Mouse (Mus musculus) spleen, postnatal 14 days (tissue): ENCODE measurements around the gene Gm5447.

ENCODE experiments used
- DNase-seq, 2 experiments: peaks; one replicate each; pipeline ENCODE4 v3.0.0; 2021 to 2022; ENCODE audit warnings: low spot score in 2 of 2

The Gm5447 gene

DNA sequence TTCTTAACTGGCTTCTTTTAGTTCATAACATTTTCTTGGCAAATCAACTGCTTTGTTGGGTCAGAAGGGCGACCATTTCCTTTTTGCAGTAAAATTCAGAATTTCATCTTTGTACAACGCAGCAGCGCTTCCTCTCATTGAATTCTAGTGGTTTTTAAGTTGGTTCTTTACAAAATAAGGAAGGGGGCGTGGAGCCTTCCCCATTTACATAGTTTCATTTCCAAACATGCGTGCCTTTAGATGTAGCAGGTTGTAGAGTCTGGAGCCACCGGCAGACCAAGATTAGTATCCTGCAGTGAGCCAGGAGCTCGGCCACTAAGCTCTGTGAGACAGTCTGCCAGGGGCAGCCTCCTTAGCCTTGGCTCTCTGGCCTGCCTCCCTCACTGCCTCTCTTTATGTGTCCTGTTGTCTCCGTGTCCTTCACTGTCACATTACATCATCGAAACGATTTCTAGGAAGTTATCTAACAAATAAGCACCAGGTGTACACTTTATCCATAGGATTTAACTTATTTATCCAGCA is 13.0 kb downstream of the Gm5447 start:
- no peak for DNase-seq

DNA sequence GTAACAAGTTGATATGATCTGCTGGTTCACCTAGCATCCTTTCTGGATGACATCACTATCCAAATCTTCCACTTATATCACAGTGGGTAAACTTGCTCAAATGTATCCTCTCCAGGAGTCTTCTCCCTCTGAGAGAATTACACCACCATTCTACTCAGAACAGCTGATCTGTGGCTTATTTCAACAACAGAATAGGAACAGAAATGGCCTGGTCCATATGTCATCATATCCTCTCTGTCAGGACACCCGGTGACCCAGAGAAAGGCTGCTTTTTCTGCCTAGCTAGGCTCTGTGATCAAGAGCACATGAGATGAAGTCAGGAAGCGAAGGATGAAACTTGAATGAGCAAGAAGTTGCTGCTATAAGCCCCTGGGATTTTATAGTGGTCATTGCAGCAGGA is 13.7 kb downstream of the Gm5447 start:
- no peak for DNase-seq

DNA sequence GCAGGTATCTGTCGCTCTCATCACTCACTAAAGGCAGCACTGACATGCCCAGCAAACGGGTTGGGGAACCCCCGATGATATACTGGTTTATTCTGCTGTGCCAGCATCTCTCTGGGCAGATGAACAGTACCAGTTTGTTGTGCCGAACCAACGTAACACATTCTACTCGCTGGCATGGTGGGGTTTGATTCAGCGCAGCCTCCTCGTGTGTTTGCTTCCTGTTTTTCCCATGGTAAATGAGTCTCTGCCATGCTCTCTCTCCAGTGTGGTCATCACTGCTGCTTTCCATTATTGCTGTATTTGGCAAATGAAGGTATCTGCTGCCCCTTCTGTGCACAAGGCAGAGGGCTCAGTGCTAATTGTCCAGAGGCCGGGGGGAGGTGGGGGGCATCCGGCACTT is 15.7 kb downstream of the Gm5447 start:
- no peak for DNase-seq

DNA sequence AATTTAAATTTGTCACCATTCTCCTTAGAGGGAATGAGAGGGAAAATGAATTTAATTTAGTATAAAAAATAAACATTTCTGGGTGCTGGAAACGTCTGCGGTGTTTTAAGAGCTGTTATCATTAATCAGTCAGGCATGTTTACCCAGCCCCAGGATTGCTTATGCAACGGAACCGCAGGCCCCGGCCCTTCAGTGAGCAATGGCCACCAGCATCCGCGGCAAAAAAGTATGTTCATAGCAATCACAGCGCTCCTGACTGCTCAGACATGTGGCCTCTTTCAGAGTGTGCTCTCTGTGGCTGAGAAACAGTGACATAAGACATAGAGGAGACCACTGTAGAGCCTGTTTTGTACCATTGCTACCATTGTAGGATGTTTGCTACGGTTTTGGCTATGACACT is 16.2 kb downstream of the Gm5447 start:
- DNase-seq, result no peak

DNA sequence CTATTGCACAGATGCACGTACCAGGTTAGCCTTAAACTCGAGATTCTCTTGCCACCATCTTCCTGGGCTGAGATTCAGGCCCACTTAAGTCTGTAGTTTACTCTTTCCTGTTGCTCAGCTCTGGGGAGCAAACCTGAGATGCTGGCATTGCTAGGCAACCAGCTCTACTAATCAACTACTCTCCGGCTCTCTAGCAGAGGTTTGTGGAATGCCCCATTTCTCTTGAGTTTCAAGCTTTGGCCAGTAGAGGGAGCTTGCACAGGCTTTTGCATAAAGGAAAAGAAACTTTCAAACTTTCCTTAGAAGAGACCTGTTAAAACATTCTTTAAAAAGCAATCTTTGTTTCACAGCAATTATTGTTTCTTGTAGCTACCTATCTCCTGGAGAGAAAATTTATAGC is 19.8 kb downstream of the Gm5447 start:
- peak in 1 of 2 experiments; percentile 25 for DNase-seq

DNA sequence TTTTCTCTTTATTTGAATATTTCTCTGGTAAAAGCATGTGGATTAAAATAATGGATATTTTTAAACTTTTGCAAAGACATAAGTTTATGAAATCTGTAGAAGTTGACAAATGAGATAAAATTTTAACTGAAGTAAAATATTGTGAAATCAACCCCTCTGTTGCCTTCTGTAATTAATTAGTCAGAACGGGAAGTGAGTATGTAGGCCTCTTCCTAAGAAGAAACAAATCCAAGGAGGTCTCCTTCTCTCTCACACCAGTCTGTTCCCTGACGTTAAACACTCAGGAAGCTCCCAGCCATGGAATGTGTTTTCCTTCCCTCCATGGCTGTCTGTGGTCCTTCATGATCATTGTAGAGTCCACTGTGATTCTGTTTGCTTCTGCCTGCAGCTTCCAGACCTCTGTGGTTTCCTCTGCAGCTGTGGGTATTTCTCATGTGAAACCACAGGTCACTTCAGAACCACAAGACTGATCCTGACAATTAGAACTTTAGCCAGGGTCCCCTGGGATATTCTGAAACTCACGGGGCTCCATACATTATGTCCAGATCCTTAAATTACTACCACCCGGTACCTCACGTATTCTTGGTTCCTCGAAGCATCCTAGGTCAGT is 20.4 kb downstream of the Gm5447 start:
- DNase-seq, result no peak

DNA sequence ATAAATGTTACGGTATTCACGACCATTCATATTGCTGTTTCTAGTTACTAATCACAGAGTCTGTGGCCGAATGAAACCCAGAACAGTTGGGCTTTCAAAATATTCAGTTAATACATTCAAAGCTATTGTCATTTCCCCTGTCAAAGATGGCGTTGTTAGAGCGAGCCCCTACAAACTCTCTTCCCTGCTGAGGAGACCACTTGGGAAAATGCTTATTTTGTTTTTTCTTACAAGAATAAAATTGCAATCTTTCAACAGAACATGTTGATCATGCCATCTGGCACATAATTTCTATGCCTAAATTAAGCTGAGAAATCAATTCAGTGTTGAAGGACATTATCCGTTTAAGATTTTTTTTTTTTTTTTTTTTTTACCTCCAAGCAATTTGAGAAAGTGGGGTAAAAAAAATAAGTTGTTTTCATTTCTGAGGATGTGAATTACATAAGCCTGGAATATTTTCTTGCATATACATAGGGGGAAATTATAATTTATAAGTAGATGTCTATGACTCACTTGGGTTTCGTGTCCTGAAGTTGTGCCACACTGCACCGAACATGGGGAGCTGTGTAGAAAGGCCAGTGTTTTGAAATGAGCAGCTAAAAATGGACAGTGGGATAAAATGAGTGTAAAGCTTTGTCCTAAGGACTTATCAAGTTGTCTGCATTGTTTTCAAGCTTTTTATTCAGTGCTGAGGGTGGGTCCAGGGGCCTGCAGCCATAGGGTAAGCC is 23.7 kb downstream of the Gm5447 start:
- no peak for DNase-seq

DNA sequence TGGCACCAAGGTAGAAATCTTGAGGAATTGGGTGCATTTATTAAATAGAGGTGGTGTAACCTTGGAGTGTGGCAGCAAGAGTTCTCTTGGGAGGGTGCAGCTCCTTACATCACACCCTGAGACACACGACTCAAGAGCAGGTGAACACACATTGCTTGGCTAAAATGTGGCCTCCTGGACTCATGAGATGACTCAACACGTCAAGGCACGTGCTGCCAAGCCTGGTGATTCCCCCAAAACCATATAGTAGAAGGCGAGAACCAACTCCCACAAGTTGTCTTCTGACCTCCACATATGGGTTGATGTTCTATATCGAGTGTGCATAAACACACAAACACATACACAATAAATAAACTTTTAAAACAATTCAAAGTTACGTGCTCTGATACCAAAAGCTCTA is 25.8 kb downstream of the Gm5447 start:
- DNase-seq, result no peak

DNA sequence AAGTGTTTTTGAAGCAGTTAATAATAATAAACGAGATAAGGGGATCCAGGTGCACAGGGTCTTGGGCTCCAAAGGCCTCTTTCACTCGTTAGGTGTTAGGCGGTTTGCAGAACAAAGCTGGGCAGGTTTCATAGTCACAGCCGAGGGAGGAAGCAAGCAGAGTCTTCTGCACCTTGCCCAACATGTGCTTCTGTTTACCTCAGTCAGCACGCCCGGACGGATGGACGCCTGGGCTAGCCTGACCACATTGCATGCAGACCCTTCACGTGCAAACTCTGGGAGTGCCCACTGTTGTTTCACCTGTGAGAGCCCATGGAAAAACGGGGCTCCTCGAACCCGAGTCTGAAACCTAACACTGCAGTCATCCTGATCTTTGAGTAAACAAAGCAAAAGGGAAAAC is 30.5 kb downstream of the Gm5447 start:
- DNase-seq, result no peak

DNA sequence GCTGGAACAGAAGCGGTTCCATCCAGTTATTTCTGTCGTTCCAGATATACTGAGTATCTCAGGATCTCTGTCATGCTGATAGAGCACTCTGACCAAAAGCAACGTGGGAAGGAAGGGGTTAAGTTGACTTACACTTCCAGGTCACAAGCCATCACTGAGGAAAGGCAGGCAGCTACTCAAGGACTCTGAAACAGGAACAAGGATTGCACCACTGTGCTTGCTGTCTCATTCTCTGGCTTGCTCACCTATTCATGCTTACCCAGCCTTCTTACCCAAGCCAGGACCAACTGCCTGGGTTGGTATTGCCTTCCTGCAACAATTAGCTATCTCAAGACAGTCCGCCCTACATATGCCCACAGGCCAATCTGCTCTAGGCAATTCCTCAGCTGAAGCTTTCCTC is 31.0 kb downstream of the Gm5447 start:
- DNase-seq, result no peak

DNA sequence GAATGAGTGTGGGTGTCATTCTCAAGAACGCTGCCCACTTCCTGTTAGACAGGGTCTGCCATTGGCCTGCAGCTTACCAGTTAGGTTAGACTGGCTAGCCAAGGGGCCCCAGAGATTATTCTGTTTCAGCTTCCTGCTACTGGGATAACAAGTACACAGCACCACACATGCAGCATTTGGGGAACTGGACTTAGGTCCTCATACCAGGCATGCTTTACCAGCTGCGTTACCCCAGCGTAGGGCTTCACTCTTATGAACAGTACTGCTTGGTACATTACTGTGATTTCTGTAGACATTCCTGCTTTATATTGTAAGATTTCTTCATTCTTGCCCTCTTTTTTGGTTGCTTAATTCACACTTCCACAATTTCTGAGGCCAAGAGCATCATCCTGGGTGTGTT is 43.5 kb downstream of the Gm5447 start:
- no peak for DNase-seq

DNA sequence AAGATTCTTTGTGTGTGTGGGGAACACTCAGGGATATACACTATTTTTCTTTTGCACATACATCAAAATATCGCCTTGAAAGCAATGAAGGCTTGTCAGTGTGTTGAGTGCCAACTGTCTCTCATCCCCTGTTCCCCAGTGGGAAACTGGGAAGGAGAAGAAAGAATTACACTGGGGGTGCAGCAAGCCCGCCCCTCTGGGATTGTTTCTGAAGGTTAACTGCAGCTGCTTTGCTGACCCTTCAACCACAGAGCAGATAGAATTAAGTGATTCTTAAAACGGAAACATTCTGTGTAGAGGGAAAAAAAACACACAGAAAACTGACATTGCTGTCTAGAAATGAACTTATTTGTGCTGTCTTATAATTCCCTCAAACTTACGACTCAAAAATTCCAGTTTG is 47.5 kb downstream of the Gm5447 start:
- no peak for DNase-seq

DNA sequence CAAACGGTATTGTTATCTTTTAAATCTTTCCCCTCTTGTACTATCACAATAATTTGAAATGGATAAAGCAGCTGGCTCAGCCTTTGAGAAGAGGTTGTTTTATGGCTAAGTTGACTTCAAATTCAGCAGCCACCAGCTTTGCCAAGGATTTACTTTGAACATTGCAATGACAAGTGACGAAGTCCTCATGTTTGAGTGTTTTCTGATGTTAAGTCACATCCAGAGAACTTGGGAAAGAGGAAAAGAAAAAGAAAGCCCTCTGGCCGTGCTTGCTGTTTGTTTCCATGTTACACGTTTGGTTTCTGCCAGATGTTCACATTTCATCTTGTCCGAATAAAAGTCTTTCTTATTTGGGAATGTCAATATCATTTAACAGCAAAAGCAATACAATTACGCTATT is 47.9 kb downstream of the Gm5447 start:
- DNase-seq, result no peak

DNA sequence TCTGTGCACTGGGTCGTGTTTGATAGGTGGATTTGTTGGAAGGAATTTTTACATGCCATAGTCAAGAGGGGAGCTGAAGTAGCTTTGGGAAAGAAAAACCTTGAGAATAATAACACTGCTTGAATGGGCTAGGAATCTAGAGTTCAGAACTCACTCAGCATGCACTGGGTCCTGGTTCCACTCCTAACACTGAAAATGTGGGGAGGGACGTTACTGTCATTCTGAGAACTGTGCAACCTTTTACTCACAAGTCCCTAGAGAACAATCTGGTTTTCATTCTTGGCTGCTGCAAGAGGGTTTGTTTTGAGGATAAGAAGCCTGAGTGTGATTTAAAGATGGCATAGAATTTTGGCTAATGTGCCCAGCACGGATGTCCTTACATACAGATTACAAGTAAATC is 49.7 kb downstream of the Gm5447 start:
- DNase-seq, result no peak
